Mouse (Mus musculus): ENCODE results near the gene Dnajc16. TPM values are rescaled to one million over a fixed set of nuclear protein-coding genes. Genes with fewer than 3 reads are reported as not detected.
"Not testable (repeated sequence)": the region's sequence is repeated elsewhere in the genome, so short reads cannot be mapped to it uniquely, and the experiment has no call there.

The Dnajc16 gene
- total RNA-seq, 2 experiments from 2014 or later: 18.4 to 18.5 TPM

GRCm38 (mm10) chr4:141797545-141797944 lies 6.8 kb upstream of the Dnajc16 start:
- intact Hi-C loops (cut with DNase I): no loop called here
- no peak for DNase-seq

GRCm38 (mm10) chr4:141796954-141797353 lies 6.2 kb upstream of the Dnajc16 start:
- intact Hi-C loops (cut with DNase I): no loop called here
- no peak for DNase-seq

- intact Hi-C loops (cut with DNase I): no loop called here
- no peak for DNase-seq
Measured at GRCm38 (mm10) chr4:141796356-141796755, 5.6 kb upstream of the Dnajc16 start.

- DNase-seq: no peak
- intact Hi-C loops (cut with DNase I): no loop called here
Measured at GRCm38 (mm10) chr4:141794152-141794535, 3.4 kb upstream of the Dnajc16 start.

- intact Hi-C loops (cut with DNase I): no loop called here
- DNase-seq: peak; percentile 98 to 99
Measured at GRCm38 (mm10) chr4:141793282-141794151, 2.8 kb upstream of the Dnajc16 start, which contains the start of gene Casp9. Casp9 (plus strand) TSS chr4:141793612.

GRCm38 (mm10) chr4:141792554-141793281 lies 2.0 kb upstream of the Dnajc16 start:
- no peak for DNase-seq
- intact Hi-C loops (cut with DNase I): no loop called here

GRCm38 (mm10) chr4:141791951-141792350 lies 1.2 kb upstream of the Dnajc16 start:
- DNase-seq: no peak
- intact Hi-C loops (cut with DNase I): no loop called here

- DNase-seq: no peak
- intact Hi-C loops (cut with DNase I): no loop called here
Measured at GRCm38 (mm10) chr4:141791486-141791885, 755 bp upstream of the Dnajc16 start.

GRCm38 (mm10) chr4:141789564-141790218 lies 1.0 kb downstream of the Dnajc16 start:
- DNase-seq: no peak
- intact Hi-C loops (cut with DNase I): loop anchor here (10.0 kb wide), 1 partner anchor 175 kb away; the partner anchor contains the start of gene Tmem82

- intact Hi-C loops (cut with DNase I): loop anchor here (10.0 kb wide), 1 partner anchor 173 kb away; the partner anchor contains the start of gene Tmem82
- no peak for DNase-seq
Measured at GRCm38 (mm10) chr4:141787462-141787861, 3.3 kb downstream of the Dnajc16 start.

- intact Hi-C loops (cut with DNase I): loop anchor here (10.0 kb wide), 1 partner anchor 172 kb away; the partner anchor contains the start of gene Tmem82
- no peak for DNase-seq
Measured at GRCm38 (mm10) chr4:141787046-141787445, 3.7 kb downstream of the Dnajc16 start.

GRCm38 (mm10) chr4:141786141-141786540 lies 4.6 kb downstream of the Dnajc16 start:
- no peak for DNase-seq
- intact Hi-C loops (cut with DNase I): loop anchor here (10.0 kb wide), 1 partner anchor 171 kb away; the partner anchor contains the start of gene Tmem82

GRCm38 (mm10) chr4:141784835-141785234 lies 5.9 kb downstream of the Dnajc16 start:
- intact Hi-C loops (cut with DNase I): loop anchor here (10.0 kb wide), 1 partner anchor 170 kb away; the partner anchor contains the start of gene Tmem82
- no peak for DNase-seq

- no peak for DNase-seq
- intact Hi-C loops (cut with DNase I): loop anchor here (10.0 kb wide), 1 partner anchor 167 kb away; the partner anchor contains the start of gene Tmem82
Measured at GRCm38 (mm10) chr4:141781201-141781985, 9.3 kb downstream of the Dnajc16 start.

- DNase-seq: no peak
- intact Hi-C loops (cut with DNase I): loop anchor here (10.0 kb wide), 1 partner anchor 165 kb away; the partner anchor contains the start of gene Tmem82
Measured at GRCm38 (mm10) chr4:141779828-141780227, 10.9 kb downstream of the Dnajc16 start.

GRCm38 (mm10) chr4:141773019-141773418 lies 17.7 kb downstream of the Dnajc16 start:
- intact Hi-C loops (cut with DNase I); DNase-seq: not testable (repeated sequence)

GRCm38 (mm10) chr4:141771823-141772222 lies 18.9 kb downstream of the Dnajc16 start:
- DNase-seq: no peak
- intact Hi-C loops (cut with DNase I): no loop called here

GRCm38 (mm10) chr4:141769501-141770160 lies 21.1 kb downstream of the Dnajc16 start:
- intact Hi-C loops (cut with DNase I): no loop called here
- peak in 1 of 2 experiments; percentile 31 for DNase-seq
